Mouse (Mus musculus): Measurements from ENCODE around the gene Phtf2. TPM values are rescaled to one million over a fixed set of nuclear protein-coding genes. Genes with fewer than 3 reads are reported as not detected.
"Not testable (repeated sequence)": the region's sequence is repeated elsewhere in the genome, so short reads cannot be mapped to it uniquely, and the experiment has no call there.

Gene Phtf2
- total RNA-seq, 2 experiments from 2014 or later: 10.8 to 12.1 TPM

DNA sequence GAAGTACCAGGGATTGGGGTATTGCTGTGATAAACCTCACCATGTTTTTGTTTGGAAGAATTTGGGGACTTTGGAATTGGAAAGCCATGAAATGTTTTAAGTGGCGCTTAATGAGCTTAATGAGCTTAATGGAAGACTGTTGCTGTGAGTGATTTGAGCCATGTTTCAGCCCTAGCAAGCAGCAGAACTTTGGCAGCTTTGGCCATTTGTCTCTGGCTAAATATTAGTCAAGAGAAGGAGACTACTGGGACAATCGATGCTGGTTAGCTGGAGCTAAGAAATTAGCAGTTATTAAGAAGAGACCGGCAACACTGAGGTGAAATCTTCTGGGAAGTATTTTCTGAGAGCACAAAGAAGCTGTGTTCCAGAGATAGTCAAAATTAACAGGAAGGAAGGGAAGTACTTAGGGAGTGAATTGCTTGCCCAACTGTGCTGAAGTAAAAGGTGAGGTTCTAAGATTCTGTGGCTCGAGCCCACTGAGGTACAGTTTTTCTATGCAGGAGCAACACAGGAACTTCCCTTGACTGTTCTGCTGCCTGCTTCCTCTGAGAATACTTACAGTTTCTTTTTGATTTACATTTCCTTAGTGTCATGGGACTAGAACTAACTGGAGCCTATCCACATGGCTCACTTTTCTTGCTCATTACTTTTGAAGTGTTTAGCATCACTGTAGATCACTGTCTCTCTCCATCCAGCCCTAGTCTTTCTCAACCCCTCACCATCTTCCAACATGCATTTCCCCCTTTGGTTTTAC, 17.5 kb downstream of the Phtf2 start:
- no peak for DNase-seq

- no peak for DNase-seq
These were observed 20.0 kb downstream of the Phtf2 start for GRCm38 (mm10) chr5:20861901-20862300.

GRCm38 (mm10) chr5:20860565-20860964, 21.4 kb downstream of the Phtf2 start:
- DNase-seq: no peak

GRCm38 (mm10) chr5:20858404-20858803, 23.5 kb downstream of the Phtf2 start:
- DNase-seq: no peak

GRCm38 (mm10) chr5:20855066-20855465, 26.9 kb downstream of the Phtf2 start:
- DNase-seq: no peak

GRCm38 (mm10) chr5:20847010-20847409, 34.9 kb downstream of the Phtf2 start:
- no peak for DNase-seq

- DNase-seq: no peak
These were observed 38.1 kb downstream of the Phtf2 start for GRCm38 (mm10) chr5:20843816-20844215.

GRCm38 (mm10) chr5:20843405-20843804, 38.5 kb downstream of the Phtf2 start:
- no peak for DNase-seq

GRCm38 (mm10) chr5:20837082-20837481, 44.8 kb downstream of the Phtf2 start:
- no peak for DNase-seq

DNA sequence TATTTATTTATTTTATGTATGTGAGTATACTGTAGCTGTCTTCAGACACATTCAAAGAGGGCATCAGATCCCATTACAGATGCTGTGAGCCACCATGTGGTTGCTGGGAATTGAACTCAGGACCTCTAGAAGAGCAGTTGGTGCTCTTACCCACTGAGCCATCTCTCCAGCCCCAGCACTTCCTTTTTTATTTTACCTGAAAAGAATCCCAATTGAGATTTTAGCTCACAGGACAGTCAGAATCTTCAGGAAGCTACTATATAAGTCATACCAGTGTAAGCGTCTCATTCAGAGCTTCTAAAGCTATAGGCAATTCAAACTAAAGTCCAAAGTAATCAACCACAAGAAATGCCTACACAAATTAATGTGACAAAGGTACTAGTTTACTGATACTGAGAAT, 47.5 kb downstream of the Phtf2 start:
- no peak for DNase-seq

DNA sequence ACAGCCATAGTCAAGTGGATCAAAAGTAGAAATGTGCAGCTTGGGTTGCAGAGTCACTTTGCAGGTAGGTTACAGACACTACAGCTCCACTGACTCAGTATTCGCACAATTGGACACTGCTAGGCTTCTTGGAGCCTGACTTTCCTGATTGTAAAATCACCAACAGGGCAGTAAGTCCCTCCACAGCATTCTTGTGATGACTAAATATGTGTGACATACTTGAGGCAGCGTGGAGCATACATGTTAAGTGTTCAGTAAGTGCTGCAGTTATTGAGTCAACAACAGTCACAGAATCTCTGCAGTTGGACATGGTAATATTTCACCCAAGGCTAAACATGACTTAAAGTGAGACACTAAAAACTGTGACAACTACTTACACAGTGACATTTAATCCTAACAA, 50.5 kb downstream of the Phtf2 start:
- no peak for DNase-seq

- no peak for DNase-seq
These were observed 51.2 kb downstream of the Phtf2 start for GRCm38 (mm10) chr5:20830717-20831116.

- DNase-seq: no peak
These were observed 60.3 kb downstream of the Phtf2 start for GRCm38 (mm10) chr5:20821647-20822046.

DNA sequence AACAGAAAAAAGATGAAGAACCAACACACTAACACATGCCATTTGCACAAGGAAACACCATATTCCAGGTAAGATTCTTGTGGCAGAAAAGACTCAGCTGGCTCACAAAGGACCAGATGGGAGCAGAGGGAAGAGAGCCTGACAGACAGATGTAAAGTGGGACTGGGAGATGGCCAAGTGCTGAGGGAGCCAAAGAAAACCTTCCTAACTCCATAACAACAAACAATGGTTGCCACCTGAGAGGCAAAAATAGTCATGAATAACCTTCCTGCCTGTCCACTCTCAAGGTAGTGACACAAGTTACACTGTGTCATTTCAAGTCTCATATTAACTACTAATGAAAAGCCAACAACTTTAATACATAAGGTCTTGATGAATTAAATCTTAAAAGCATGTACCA, 60.8 kb downstream of the Phtf2 start:
- no peak for DNase-seq

GRCm38 (mm10) chr5:20815094-20815493, 66.8 kb downstream of the Phtf2 start:
- no peak for DNase-seq

DNA sequence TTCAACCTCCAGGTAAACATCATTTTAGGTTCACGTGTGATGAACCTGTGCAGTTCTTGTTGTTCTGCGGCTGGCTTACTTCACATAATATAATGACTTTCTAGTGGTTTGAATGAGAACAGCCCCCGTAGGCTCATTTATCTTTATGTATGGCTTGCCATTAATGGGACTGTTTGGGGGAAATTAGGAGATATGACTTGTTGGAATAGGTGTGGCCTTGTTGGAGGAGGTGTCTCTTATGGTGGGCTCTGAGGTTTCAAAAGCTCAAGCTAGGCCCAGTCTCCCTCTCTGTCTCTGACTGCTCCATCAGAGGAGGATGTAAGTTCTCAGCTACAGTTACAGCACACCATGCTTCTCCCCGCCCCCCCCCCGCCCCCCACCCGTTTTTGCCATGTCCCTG, 71.5 kb downstream of the Phtf2 start:
- DNase-seq: no peak

DNA sequence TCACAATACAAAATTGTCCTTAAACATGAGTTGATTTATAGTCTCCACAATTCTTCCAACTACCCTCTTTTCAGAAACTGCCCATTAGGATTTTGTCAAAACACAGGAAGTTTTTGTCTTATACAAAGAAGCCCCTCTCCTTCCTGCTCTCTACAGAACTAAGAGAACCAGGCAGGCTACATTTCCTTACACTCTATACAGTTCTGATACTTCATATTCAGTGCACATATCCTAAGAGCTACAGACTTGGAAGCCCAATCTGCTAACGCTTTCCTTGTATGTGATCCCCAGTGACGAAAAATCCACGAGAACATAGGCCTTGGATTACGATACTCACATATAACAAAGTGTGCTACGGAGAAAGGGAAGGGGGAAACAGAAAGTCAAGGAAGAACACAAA, 86.0 kb downstream of the Phtf2 start:
- no peak for DNase-seq

DNA sequence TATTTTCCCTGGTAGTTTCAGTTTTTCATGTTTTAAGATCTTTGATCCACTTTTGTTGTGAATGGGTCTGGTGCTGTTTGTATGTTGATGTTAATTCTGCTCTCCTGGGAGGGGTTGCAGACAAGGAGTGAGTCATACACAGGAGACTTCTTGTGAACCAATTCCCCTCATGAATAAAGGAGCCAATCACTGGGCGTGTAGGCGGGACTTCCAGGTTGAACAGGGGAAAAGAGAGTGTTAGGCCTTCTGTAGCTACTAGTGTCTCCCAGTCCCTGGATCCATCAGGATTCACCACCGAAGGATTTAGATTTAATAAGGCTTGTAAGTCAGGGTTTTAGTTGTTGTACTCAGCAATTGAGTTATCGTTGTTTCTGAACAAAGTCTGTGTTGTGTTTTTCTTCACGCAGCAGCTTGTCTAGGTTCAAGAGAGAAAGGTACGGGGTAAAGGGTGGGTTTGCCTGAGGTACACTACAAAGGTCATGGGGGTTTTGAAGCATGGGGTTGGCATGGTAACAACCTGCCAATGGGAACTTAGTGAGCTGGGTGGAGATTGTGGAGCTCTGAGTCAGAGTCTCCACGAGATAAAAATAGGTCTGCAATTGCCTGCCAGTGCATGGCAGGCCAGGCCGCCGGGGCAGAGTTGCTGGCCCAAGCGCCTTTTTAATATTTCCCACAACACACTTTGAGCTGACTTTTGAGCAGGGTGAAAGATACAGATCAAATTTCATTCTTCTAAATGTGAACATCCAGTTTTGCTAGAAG, 90.0 kb downstream of the Phtf2 start:
- no peak for DNase-seq

- not testable (repeated sequence) for DNase-seq
These were observed 95.5 kb downstream of the Phtf2 start for GRCm38 (mm10) chr5:20786471-20786870.

DNA sequence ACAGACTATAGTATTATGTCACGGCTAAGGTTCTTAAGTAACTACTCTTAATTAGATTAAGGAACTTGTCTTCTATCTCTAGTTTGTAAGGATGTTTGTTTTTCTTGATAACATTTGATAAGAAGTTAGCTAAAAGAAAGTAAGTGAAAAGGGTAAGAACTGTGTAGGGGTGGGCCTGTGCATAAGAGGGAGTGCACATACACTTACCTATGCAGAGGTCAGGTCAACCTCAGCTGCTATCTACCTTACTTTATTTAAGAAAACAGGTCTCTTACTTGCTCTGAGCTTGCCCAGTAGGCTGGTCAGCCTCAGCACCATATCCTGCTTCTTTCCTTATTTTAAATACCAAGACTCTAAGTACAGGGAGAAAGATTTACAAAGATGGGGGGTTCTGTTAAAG, 100.8 kb downstream of the Phtf2 start:
- DNase-seq: no peak

- DNase-seq: no peak
These were observed 102.7 kb downstream of the Phtf2 start for GRCm38 (mm10) chr5:20779191-20779590.

DNA sequence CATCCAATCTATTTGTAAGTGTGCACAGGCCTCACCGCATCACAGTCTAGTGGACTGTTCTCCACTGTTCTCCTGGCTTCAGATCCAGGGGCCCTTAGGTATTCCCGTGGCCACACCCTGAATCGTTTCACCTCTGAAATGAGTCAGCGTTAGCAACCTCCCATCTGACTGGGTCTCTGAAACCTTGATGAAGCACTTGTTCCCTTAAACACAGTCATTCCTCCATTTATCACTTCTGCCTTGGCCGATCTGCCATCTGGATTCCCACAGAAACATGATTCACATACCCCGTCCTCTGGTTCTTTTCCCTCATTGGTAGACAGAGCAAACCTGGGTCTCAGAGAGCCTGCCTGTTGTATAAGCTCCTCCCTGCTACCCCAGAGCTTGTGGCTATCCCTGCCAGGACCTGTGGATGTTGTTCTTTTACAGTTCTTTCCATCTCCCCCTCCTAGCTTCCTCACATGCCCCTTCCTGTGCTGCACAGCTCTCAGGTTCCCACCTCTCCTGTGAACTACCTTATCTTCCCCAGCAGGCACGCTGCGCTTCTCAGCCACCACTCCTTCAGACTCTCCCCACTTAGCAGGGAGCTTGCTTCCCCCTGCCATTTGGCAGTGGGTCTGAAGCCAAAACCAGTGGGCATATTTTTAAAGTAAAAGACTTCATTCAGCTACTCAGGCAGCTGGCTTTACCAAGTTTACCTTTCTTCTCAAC, 103.5 kb downstream of the Phtf2 start:
- no peak for DNase-seq

DNA sequence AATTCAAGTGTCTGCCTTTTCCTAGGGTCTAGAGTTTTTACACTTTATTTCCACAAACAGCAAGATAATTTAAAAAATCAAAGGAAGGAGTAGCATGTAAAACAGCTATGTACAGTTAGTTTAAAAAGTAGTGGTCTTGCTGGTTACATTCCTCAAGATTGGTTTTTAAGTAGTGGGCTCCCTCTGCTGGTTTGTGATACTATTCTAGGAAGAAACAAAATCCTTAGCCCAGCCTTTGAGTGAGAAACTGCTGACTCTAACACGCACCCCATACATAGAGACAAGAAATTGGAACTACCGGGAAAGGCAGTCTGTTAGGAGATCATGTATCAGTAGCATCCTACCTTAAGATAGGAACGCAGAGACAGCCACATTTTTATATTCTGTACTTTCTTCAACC, 108.6 kb downstream of the Phtf2 start:
- no peak for DNase-seq
